Mouse (Mus musculus): Measurements from ENCODE around the gene Col26a1.
"Not testable (repeated sequence)": the region's sequence is repeated elsewhere in the genome, so short reads cannot be mapped to it uniquely, and the experiment has no call there.

Col26a1 gene

GRCm38 (mm10) chr5:136738918-136739317 lies 144.1 kb downstream of the Col26a1 start:
- no peak for DNase-seq

DNA sequence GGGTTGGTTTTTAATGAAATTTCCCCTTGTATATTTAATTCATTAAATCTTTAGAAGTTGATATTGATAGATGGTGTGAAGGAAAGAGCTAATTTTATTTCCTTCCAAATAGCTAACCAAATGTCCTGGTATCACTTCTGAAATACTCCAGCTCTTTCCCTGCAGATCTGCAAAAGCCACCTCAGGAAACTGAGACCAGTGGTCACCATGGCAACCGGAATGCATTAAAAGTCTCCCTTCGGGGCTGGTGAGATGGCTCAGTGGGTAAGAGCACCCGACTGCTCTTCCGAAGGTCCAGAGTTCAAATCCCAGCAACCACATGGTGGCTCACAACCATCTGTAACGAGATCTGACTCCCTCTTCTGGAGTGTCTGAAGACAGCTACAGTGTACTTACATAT lies 156.7 kb downstream of the Col26a1 start:
- not testable (repeated sequence) for DNase-seq

GRCm38 (mm10) chr5:136721596-136721995 lies 161.4 kb downstream of the Col26a1 start:
- DNase-seq = no peak

DNA sequence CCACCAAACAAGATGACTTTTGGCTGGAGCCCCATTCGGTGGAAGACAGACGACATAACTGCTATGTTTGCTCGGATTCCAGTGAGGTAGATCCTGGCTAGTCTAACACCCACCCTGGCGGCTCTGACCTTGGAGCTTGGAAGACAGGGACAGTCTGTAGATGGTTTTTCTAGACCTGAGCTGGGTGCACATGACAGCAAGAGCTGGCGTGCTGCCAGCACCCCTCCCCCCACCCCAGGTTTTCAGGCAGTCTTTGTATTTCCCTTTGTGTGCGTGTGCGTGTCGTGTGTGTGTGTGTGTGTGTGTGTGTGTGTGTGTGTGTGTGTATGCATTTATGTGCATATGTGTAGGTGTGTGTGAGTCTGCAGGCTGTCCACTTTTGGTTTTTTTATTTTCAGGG lies 164.4 kb downstream of the Col26a1 start:
- no peak for DNase-seq

DNA sequence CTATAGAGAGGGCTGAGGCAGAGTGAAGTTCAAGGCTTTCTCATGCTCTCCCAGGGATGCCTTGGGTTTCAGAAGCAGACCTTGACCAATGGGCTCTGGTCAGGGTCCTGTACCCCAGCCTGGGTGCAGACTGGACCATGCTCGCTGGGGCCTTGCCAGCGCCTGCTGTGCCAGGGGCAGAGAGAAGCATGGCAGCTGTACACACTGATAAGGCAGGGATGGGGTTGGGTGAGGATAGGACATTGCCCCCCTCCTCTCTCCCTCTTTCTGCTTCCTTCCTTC lies 165.5 kb downstream of the Col26a1 start:
- DNase-seq = no peak

DNA sequence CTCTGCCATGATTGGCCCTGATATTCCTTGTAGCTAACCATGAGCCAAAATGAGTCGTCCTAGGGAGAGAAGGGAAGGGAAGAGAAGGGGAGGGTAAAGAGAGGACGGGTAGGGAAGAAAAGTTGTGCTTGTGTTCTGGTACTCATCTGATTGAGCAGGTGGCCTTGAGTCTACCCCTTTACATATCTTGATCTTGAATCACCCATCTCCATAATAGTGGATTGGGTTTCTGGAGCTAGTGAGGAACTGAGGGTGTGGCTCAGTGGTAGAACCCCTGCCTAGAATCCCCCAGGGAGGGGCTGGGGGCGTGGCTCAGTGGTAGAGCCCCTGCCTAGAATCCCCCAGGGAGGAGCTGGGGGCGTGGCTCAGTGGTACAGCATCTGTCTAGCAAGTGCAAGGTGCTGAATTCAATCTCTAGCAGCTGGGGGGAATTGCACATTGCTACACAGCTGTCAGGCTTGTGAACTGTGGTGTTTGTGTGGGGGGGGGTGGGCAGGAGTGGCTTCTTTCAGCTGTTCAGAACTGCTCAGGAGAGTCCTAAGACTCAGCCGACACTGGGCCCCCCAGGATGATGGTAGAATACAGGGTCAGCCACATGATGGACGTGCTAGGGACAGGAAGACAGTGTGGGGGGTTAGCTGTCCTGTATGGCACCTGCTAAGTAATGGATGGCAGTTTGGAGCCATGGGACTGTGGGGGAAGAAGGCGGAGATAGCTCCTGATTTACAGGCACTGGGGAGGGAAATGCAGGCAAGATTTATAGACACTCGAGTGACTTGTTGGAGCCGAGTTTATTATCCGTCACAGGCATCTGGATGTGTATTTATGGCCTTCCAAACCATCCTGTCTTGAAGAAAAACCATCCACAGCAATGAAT lies 166.1 kb downstream of the Col26a1 start:
- no peak for DNase-seq

GRCm38 (mm10) chr5:136714879-136715278 lies 168.1 kb downstream of the Col26a1 start:
- no peak for DNase-seq

- peak; percentile 56 for DNase-seq
These were observed 168.7 kb downstream of the Col26a1 start for GRCm38 (mm10) chr5:136714232-136714875.

DNA sequence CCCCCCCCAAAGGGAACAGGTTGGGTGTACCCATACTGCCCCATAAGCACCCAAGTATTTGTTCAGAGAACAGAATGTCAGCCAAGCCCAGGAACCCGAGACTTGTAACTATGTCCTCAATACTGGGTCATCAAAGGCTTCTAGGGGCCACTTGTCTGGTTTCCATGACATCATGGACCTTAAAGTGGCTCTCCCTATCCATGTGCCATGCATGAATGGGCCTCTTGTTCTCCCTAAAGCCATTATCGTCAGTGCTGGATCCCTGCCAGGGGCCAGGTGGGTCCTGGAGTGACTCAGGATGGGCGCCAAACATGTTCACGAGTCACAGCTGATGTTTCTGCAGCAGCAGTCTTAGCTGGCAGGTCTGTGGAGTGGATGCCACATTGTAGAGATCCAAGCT lies 172.3 kb downstream of the Col26a1 start:
- no peak for DNase-seq

- DNase-seq = no peak
These were observed 174.9 kb downstream of the Col26a1 start for GRCm38 (mm10) chr5:136708116-136708515.

GRCm38 (mm10) chr5:136706803-136707202 lies 176.2 kb downstream of the Col26a1 start:
- peak; percentile 16 for DNase-seq

GRCm38 (mm10) chr5:136705532-136705931 lies 177.5 kb downstream of the Col26a1 start:
- no peak for DNase-seq

- no peak for DNase-seq
These were observed 178.9 kb downstream of the Col26a1 start for GRCm38 (mm10) chr5:136704151-136704550.

DNA sequence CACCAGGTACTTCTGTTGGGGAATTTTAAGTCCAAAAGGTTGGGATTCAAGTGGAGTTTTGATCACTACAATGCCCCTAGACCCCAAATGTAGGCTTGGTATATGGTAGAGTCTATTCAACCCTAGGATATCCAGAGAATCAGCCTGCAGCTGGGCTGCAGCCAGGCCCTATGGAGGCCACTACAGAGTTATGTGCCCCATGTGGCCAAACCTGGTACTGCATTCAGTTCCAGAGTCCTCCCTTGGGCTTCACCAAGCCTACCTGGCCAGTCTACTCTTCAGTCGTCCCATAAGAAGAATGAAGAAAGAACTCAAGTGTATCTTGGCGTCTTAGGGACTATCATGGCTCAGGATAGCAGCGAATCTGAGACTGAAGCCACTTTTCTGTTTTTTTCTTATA lies 179.3 kb downstream of the Col26a1 start:
- peak; percentile 26 for DNase-seq

DNA sequence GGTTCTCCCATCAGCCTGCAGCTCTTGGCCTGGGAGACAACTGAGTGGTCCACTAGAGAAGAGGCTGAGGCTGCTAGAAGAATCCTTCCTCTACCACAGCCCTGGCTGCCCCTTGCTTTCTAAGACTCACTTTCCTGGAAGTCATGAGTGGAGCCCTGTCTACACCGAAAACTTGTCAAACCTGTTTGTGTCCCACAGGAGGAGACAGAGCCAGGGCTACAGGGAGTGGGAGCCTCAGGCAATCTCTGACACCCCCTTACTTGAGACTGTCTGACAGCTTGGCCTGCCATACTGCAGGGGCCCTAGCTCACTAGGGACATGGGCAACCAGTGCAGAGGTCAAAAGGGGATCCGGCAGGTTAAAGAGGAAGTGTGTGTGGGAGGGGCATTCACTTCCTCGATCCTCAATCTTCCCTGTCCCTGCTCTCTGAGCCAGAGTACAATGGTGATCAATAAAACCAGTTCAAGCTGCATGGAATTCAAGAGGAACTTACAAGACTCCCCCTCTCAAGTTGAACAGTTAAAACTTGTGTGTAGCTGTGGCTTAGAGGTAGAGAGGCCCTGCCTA lies 180.8 kb downstream of the Col26a1 start:
- no peak for DNase-seq

DNA sequence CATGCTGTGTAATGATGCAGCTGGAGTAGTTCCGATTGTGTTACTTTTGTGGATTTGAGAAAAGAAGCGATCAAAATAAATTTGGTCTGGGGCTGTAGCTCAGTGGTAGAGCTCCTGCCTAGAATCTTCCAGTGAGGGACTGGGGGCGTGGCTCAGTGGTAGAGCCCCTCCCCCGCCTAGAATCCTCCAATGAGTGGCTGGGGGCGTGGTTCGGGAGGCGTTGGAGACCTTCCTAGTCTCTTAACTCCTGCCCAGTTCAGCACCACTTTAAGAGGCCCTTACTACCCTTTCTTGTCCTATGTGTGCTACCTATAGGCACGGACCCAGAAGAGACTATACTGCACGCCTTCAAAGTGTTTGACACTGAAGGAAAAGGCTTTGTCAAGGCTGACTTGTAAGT lies 185.4 kb downstream of the Col26a1 start:
- DNase-seq = no peak

DNA sequence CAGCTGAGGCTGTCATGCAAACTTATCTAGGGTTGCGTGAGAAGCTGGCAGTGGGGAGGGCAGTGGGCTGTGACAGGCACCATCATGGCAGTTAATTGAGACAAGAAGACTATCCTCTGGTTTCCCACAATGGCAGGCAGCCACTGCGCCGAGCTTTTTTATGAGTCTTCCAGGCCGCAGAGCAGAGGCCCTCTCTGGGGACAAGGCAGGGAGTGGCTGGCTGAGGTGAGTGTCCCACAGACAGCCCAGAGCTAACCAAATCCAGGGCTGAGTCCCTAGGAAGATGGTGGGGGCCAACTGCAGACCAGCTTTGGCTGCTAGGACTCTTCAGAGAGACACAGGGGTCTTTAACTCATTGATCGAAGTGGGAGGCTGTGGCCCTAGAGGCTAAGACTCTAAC lies 186.5 kb downstream of the Col26a1 start:
- no peak for DNase-seq

GRCm38 (mm10) chr5:136694976-136695375 lies 188.0 kb downstream of the Col26a1 start:
- DNase-seq = no peak

- no peak for DNase-seq
These were observed 189.6 kb downstream of the Col26a1 start for GRCm38 (mm10) chr5:136693418-136693817.

DNA sequence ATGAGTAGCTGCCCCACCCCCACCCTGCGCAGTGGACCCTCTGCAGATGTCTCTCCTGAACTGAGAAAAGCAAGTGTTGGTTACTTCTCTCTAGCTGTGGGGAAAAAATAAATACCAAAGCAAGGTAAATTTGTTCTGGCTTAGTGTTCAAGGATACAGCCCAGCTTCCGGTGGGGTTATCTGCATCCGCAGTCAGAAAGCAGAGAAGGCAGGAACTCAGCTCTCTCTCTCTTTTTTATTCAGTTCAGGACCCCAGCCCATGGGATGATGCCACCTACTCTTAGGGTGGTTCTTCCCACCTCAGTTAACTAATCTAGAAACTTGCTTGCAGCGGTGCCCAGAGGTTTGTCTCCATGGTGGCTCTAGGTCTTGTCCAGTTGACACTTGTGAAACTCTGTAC lies 190.2 kb downstream of the Col26a1 start, which contains the start of gene Myl10:
Gene Myl10 (plus strand): TSS at position 363 of the 400 bp plus-strand sequence.
- no peak for DNase-seq
